Mouse (Mus musculus) spleen, adult 2 months (tissue): ENCODE measurements around the gene Ulk4. TPM values are rescaled to one million over a fixed set of nuclear protein-coding genes. Genes with fewer than 3 reads are reported as not detected.

Experiments used
- DNase-seq, 2 experiments: peaks; one replicate each; pipeline versions ENCODE4 v3.0.0 to v3.0.0-alpha.2; 2012 to 2021; ENCODE audit warnings: low spot score in 2 of 2, low read depth in 1 of 2
- H3K27ac ChIP-seq: fragments of 200-500 bp; 2 replicates; pipeline ENCODE4 v1.5.1; 2012; ENCODE audit warnings: low read length, inconsistent platforms; ENCODE audit not compliant: insufficient read depth
- H3K27me3 ChIP-seq: fragments of 200-500 bp; 2 replicates; pipeline ENCODE4 v1.6.1; 2012; ENCODE audit warnings: mild to moderate bottlenecking, moderate library complexity, low read length, inconsistent platforms; ENCODE audit not compliant: control insufficient read depth, insufficient read depth
- H3K36me3 ChIP-seq: fragments of 200-500 bp; 2 replicates; pipeline ENCODE4 v1.6.1; 2012; ENCODE audit warnings: mild to moderate bottlenecking, low read length, inconsistent platforms; ENCODE audit not compliant: control insufficient read depth, insufficient read depth
- H3K4me1 ChIP-seq: fragments of 200-500 bp; 2 replicates; pipeline ENCODE4 v1.6.1; 2011; ENCODE audit warnings: inconsistent platforms; ENCODE audit not compliant: control insufficient read depth, insufficient read depth, insufficient read length
- H3K4me3 ChIP-seq: fragments of 200-500 bp; 2 replicates; pipeline ENCODE4 v1.5.1; 2011; ENCODE audit warnings: mild to moderate bottlenecking, inconsistent platforms; ENCODE audit not compliant: insufficient read depth, insufficient read length; ENCODE audit errors: extremely low read depth
- CTCF ChIP-seq: fragments of 200-500 bp; IDR thresholded peaks from 2 replicates; pipeline ENCODE4 v1.5.1; 2011; ENCODE audit warnings: mild to moderate bottlenecking, inconsistent platforms; ENCODE audit not compliant: insufficient read depth, insufficient read length, insufficient replicate concordance; ENCODE audit errors: extremely low read depth
- POLR2A ChIP-seq: fragments of 200-500 bp; IDR thresholded peaks from 2 replicates; pipeline ENCODE4 v1.6.1; 2011; ENCODE audit warnings: low read depth, low read length, inconsistent platforms
- WGBS: fragments of 180-500 bp; shearing (Covaris S2); methylation state at CpG from one replicate; pipeline ENCODE4 v1.1.7; 2018; 5-methylcytosine and 5-hydroxymethylcytosine counted together
- polyA plus RNA-seq: library from polyadenylated mRNA; depleted of rRNA; stranded (reverse); fragments of >200 nt; gene quantifications from 2 replicates; pipeline ENCODE4 v1.2.3, GENCODE M21; 2012

Gene Ulk4
- polyA plus RNA-seq, 1 experiment, result 0.39 TPM

GRCm38 (mm10) chr9:121067043-121067442 is 210.0 kb downstream of the Ulk4 start:
- Histone ChIP-seq H3K4me3 (no peak overlapping the region), H3K36me3 (no peaks in the 10 kb centered on the region), H3K27me3 (no peaks in the 10 kb centered on the region), H3K27ac (no peak overlapping the region), H3K4me1 (no peaks in the 10 kb centered on the region)
- no peak for DNase-seq
- TF ChIP-seq CTCF (no peak), POLR2A (no peak)
- 95% methylated on average over 10 of the region's 10 CpGs for WGBS

DNA sequence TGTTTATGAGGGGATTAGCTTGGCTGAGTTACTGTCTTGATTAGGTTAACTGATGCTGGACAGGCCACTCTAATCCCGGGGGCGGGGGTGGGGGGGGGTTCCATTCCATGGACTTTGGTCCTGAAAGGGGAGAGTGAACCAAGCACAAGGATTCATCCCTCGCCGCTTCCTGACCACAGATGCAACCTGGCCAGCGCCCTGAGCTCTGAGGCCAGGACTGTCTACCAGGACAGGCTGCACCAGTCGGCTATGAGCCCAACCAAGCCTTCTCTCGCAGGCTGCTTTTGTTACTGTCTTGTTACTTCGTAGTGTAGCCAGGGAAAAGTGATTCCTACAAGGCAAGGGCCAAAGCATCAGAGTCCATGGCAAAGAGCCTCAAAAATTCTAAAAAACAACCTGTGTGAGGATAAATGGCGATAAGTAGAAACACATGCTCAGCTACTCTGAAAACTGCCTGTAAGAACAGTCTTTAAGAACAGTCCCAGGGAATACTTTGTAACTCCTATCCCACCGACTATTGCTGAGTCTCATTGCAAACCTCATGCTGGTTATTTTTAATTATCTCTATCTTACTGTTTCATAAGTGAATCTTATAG is 211.5 kb downstream of the Ulk4 start:
- DNase-seq, result no peak
- Histone ChIP-seq H3K4me3 (no peak overlapping the region), H3K27ac (no peak overlapping the region), H3K36me3 (no peaks in the 10 kb centered on the region), H3K27me3 (no peaks in the 10 kb centered on the region), H3K4me1 (no peaks in the 10 kb centered on the region)
- TF ChIP-seq POLR2A (no peak), CTCF (no peak)
- 91% methylated on average over 10 of the region's 10 CpGs for WGBS

GRCm38 (mm10) chr9:121064606-121065355 is 212.2 kb downstream of the Ulk4 start:
- 87% methylated on average over 14 of the region's 14 CpGs for WGBS
- no peaks in the 10 kb centered on the region for H3K27me3 ChIP-seq
- no peak for DNase-seq

GRCm38 (mm10) chr9:121062671-121063070 is 214.3 kb downstream of the Ulk4 start:
- TF ChIP-seq CTCF, result no peak
- TF ChIP-seq POLR2A, result no peak
- whole genome bisulfite sequencing, result 87% methylated on average over 3 of the region's 3 CpGs
- H3K4me3 ChIP-seq, result no peak overlapping the region

More at GRCm38 (mm10) chr9:121064606-121065355, 212.2 kb downstream of the Ulk4 start:
- H3K4me1 ChIP-seq, result no peaks in the 10 kb centered on the region
- no peak for TF ChIP-seq POLR2A
- TF ChIP-seq CTCF, result no peak
- no peak overlapping the region for H3K4me3 ChIP-seq
- no peaks in the 10 kb centered on the region for H3K36me3 ChIP-seq
- H3K27ac ChIP-seq, result no peak overlapping the region

DNA sequence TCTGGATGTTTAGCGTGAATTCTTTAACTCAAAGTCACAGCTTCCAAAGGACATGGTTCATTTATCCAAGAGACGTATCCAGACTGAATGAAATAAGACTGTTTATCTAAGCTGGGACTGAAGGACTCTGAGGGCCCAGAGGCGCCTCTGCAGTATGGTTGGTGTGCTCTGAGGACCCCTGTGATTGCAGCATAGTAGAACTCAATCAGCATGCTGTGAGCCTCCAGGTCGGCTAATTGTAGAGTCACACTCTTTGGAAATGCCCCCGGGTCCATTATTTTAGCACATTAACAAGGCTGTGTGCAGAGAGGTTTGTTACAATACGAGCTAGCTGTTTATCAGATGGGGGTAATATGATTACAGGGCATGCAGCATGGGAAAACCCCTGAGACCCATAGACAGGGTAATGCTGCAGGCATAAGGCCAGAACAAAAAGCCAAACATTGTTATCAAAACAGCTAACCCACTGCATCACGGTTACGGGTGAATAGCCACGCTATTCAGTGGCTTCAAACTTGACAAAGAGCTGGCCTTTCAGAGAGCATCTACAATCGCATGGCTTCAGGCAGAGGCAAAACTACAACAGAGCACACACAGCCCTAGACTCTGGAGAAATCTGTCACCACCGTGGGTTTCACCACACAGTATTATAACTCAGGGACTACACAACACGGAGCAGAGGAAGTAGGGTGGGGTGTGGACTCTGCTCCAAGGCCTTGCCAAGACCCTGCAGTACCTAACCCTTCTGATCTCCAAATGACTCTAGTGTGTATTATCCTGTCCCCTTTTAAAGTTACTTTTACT is 215.0 kb downstream of the Ulk4 start:
- no peak overlapping the region for H3K4me3 ChIP-seq
- no peaks in the 10 kb centered on the region for H3K27me3 ChIP-seq
- TF ChIP-seq POLR2A, result no peak
- no peak for DNase-seq
- no peaks in the 10 kb centered on the region for H3K4me1 ChIP-seq
- no peaks in the 10 kb centered on the region for H3K36me3 ChIP-seq
- 79% methylated on average over 12 of the region's 12 CpGs for WGBS
- no peak overlapping the region for H3K27ac ChIP-seq

More at GRCm38 (mm10) chr9:121062671-121063070, 214.3 kb downstream of the Ulk4 start:
- no peak for DNase-seq
- H3K4me1 ChIP-seq, result no peaks in the 10 kb centered on the region
- H3K36me3 ChIP-seq, result no peaks in the 10 kb centered on the region
- no peak overlapping the region for H3K27ac ChIP-seq
- H3K27me3 ChIP-seq, result no peaks in the 10 kb centered on the region

DNA sequence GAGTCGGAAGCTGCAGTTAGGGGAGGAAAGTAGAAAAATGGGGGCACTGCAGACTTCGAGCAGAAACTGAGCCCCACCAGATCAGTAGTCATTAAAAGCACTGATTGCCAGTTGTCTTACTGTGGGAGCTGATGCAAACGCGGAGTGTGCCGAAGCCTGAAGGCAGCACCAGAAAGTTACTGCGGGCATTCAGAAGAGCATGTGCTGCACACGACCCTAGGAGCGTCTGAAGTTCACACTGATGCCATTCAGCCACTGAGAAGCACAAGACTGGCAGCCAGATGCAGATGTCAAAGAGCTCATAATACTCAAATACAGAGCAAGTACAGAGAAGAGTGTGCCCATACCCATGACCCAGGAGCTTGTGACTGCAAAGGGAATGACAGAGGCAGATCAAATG is 216.7 kb downstream of the Ulk4 start:
- 89% methylated on average over 8 of the region's 8 CpGs for WGBS
- H3K36me3 ChIP-seq, result no peaks in the 10 kb centered on the region
- H3K27ac ChIP-seq, result no peak overlapping the region
- H3K4me1 ChIP-seq, result no peaks in the 10 kb centered on the region
- TF ChIP-seq CTCF (no peak), POLR2A (no peak)
- H3K4me3 ChIP-seq, result no peak overlapping the region
- no peaks in the 10 kb centered on the region for H3K27me3 ChIP-seq
- no peak for DNase-seq

GRCm38 (mm10) chr9:121059286-121059685 is 217.7 kb downstream of the Ulk4 start:
- TF ChIP-seq POLR2A (no peak), CTCF (no peak)
- Histone ChIP-seq H3K36me3 (no peaks in the 10 kb centered on the region), H3K27ac (no peak overlapping the region), H3K27me3 (no peaks in the 10 kb centered on the region), H3K4me3 (no peak overlapping the region), H3K4me1 (no peaks in the 10 kb centered on the region)
- 98% methylated on average over 3 of the region's 3 CpGs for WGBS
- no peak for DNase-seq
